Mouse (Mus musculus) heart, postnatal 0 days (tissue): Measurements from ENCODE around the gene Rgp1. TPM values are rescaled to one million over a fixed set of nuclear protein-coding genes. Genes with fewer than 3 reads are reported as not detected.

Experiments
- ATAC-seq: fragments of 200-750 bp; cut with Nextera tagmentation; 2 replicates; pipeline ENCODE4 v1.8.0; 2017; ENCODE audit warnings: low read depth, moderate number of reproducible peaks, moderate library complexity; ENCODE audit not compliant: insufficient read depth
- DNase-seq: peaks from one replicate; pipeline ENCODE4 v3.0.0-alpha.2; 2016; ENCODE audit warnings: low spot score
- H3K27ac ChIP-seq: fragments of 300-500 bp; sonication (generic); 2 replicates; pipeline ENCODE4 v1.5.1; 2014; ENCODE audit warnings: low read depth, mild to moderate bottlenecking
- H3K27me3 ChIP-seq: fragments of 300-500 bp; sonication (generic); 2 replicates; pipeline ENCODE4 v1.6.1; 2014; ENCODE audit warnings: low read length, mixed read lengths; ENCODE audit not compliant: control insufficient read depth, insufficient read depth
- H3K36me3 ChIP-seq: fragments of 300-500 bp; sonication (generic); replicated peaks from 2 replicates; pipeline ENCODE4 v1.6.1; 2014; ENCODE audit warnings: low read length, mixed read lengths; ENCODE audit not compliant: control insufficient read depth, insufficient read depth
- H3K4me1 ChIP-seq: fragments of 300-500 bp; sonication (generic); 2 replicates; pipeline ENCODE4 v1.6.1; 2014; ENCODE audit warnings: antibody characterized with exemption; ENCODE audit not compliant: control insufficient read depth, insufficient read depth
- H3K4me2 ChIP-seq: fragments of 300-500 bp; sonication (generic); 2 replicates; pipeline ENCODE4 v1.6.1; 2014; ENCODE audit warnings: low read depth, mild to moderate bottlenecking, low read length, moderate library complexity
- H3K4me3 ChIP-seq: fragments of 300-500 bp; sonication (generic); 2 replicates; pipeline ENCODE4 v1.5.1; 2014; ENCODE audit warnings: low read depth, low read length
- H3K9ac ChIP-seq: fragments of 300-500 bp; sonication (generic); replicated peaks from 2 replicates; pipeline ENCODE4 v1.6.1; 2014; ENCODE audit warnings: low read depth, low read length, mixed read lengths
- H3K9me3 ChIP-seq: fragments of 300-500 bp; sonication (generic); replicated peaks from 2 replicates; pipeline ENCODE4 v1.6.1; 2016; ENCODE audit warnings: low read length; ENCODE audit not compliant: control insufficient read depth
- CTCF ChIP-seq: IDR thresholded peaks from 2 replicates; pipeline ENCODE4 v1.5.1; 2016; ENCODE audit warnings: antibody characterized with exemption, control low read depth, low read depth
- EP300 ChIP-seq: IDR thresholded peaks from 2 replicates; pipeline ENCODE4 v1.6.1; 2016; ENCODE audit warnings: antibody characterized with exemption, low read depth
- WGBS: fragments of 180-500 bp; shearing (Covaris S2); extraction: QIAGEN DNeasy Blood & Tissue Kit; methylation state at CpG from one replicate; pipeline ENCODE4 v1.1.7; 2014; 5-methylcytosine and 5-hydroxymethylcytosine counted together
- polyA plus RNA-seq: library from polyadenylated mRNA; unstranded; fragments of >200 nt; fragmentation: Nextera tagmentation; extraction: Ambion mirVana; gene quantifications from 2 replicates; pipeline ENCODE4 v1.2.1, GENCODE M21; 2015
- total RNA-seq: library from RNA; depleted of rRNA; stranded (reverse); fragments of >200 nt; gene quantifications from 2 replicates; pipeline ENCODE4 v1.2.3, GENCODE M21; 2014; ENCODE audit warnings: low replicate concordance

Rgp1 gene
- total and polyA plus RNA-seq, 2 experiments from 2014 or later = 10.8 to 12.4 TPM

DNA sequence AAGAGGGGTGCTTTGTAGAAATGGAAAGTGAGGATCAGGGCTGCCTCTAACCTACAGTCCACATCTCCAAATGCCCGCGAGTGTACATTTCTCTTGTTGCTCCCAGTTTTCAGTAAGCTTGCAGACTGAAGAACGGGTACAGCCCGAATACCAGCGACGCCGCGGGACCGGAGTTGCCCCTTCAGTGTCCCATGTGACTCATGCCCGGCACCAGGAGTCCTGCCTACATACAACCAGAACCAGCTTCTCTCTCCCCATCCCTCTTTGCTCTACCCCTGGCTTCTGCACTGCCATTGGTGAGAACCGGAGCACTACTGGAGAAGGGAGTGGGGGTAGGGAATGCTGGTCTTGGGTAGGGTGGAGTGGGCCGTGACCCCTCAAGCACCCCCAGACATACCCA lies 2.9 kb downstream of the Rgp1 start:
- H3K27ac ChIP-seq = no peak overlapping the region
- TF ChIP-seq CTCF = no peak
- H3K4me3 ChIP-seq = no peak overlapping the region
- no peak overlapping the region for H3K4me2 ChIP-seq
- peaks cover 22% of the 10 kb centered on the region for H3K4me1 ChIP-seq
- no peak overlapping the region for H3K9ac ChIP-seq
- H3K9me3 ChIP-seq = no peaks in the 10 kb centered on the region
- no peak for DNase-seq
- WGBS = 88% methylated on average over 12 of the region's 12 CpGs
- H3K27me3 ChIP-seq = no peaks in the 10 kb centered on the region
- no peak for ATAC-seq
- peaks cover 42% of the 10 kb centered on the region for H3K36me3 ChIP-seq

DNA sequence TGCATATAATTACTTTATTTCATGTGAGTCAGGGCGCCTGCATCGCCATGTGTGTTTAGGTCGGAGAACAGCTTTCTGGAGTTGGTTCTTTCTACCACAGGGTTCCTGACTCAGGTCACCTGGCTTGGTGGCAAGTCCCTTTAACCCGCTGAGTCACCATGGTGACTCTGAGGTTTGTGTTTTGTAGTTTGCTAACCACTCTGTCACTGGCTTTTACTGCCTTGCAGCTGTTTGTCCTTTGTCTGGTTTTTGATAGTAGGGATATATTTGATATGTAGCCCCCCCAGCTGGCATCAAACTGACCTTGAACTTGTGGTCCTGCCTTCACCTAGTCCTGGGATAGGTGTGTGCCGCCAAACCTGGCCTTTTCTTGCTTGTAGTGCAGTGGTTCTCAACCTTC lies 3.7 kb downstream of the Rgp1 start:
- Histone ChIP-seq H3K27ac (no peak overlapping the region), H3K4me2 (no peak overlapping the region), H3K9me3 (no peaks in the 10 kb centered on the region), H3K36me3 (peaks cover 42% of the 10 kb centered on the region), H3K9ac (no peak overlapping the region), H3K27me3 (no peaks in the 10 kb centered on the region), H3K4me1 (peaks cover 17% of the 10 kb centered on the region), H3K4me3 (no peak overlapping the region)
- WGBS = 88% methylated on average over 5 of the region's 5 CpGs
- TF ChIP-seq CTCF (no peak), EP300 (no peak)
- DNase-seq (no peak), ATAC-seq (no peak)

DNA sequence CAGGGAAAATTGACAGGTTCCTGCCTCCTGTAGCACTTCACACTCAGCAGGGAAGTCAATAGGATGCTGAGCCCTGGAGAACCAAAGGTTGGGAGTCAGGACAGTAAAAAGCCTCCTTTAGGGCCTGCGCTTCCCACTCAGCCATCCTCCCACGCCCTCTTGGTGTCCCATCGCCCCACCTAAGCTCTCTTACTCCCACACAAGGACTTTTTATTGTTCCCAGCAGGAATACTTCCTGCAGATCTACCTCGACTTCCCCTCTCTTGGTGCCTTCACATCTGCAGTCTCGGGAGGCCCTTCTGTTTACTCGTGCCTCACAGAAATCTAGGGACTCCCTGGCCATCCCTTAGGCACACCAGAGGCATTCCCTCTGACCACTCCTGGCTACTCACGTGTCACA lies 4.9 kb downstream of the Rgp1 start:
- Histone ChIP-seq H3K4me2 (no peak overlapping the region), H3K4me3 (no peak overlapping the region), H3K4me1 (peaks cover 15% of the 10 kb centered on the region), H3K27ac (peak overlapping the region; percentile 57), H3K36me3 (peaks cover 42% of the 10 kb centered on the region), H3K9me3 (no peaks in the 10 kb centered on the region), H3K27me3 (no peaks in the 10 kb centered on the region), H3K9ac (no peak overlapping the region)
- no peak for TF ChIP-seq CTCF
- TF ChIP-seq EP300 = no peak
- ATAC-seq (no peak), DNase-seq (no peak)
- 52% methylated on average over 7 of the region's 7 CpGs for WGBS

DNA sequence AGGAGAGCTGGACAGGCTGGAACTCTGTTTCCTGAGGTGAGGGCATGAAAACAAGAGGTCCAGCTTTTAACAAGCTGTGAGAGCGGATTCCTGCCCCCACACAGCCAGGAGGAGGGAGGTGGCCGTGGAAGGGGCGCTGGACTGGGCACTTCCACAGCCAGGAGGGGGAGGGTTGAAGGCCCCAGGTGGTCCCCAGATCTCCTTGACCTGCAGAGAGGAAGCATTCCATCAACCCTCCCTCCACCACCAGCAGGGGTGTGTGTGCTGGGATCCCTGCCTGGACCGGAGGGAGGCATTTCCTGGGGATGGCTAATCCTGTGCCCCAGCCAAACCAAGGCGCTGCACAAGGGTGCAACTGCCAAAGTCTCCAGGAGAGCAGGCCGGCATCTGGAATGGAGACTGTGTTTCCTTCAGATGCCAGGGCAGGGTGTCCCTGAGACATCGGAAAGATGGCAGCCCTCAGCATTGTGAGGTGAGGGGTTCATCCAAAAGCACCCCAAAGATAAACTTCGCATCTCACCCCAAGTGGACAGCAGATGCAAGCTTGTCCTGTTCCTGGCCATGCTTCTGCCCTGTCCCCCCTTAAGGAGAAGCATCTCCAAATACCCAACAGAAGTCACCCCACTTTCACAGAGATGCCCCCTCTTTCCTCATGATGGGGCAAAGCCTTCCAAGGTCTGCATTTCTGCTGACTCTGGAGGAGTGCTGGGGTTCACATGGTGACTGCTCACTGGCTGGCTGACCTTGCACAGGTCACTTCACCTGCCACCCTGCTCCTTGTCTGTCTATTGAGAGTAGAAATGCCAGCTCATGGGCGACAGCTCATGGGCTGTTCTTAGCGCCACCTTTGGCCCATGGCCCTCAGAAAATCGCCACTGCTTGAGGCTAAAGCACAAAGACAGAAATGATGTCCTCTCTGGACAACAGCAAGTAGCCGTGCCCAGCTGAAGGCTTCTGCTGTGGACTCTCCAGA lies 6.2 kb downstream of the Rgp1 start, which contains the start of gene Msmp:
Gene Msmp (minus strand): TSS at position 51 of the 973 bp plus-strand sequence.
- no peak for DNase-seq
- Histone ChIP-seq H3K27ac (peak within 1 kb of the TSS; percentile 57), H3K36me3 (peaks cover 42% of the 10 kb centered on the region), H3K4me1 (peaks cover 9% of the 10 kb centered on the region), H3K9ac (no peak within 1 kb of the TSS), H3K27me3 (no peaks in the 10 kb centered on the region), H3K4me2 (no peak within 1 kb of the TSS), H3K9me3 (no peaks in the 10 kb centered on the region), H3K4me3 (no peak within 1 kb of the TSS)
- TF ChIP-seq EP300 = no peak
- peak; percentile 3; the same call in 1 of the 2 replicates for TF ChIP-seq CTCF
- ATAC-seq = no peak
- 54% methylated on average over 12 of the region's 12 CpGs for WGBS

DNA sequence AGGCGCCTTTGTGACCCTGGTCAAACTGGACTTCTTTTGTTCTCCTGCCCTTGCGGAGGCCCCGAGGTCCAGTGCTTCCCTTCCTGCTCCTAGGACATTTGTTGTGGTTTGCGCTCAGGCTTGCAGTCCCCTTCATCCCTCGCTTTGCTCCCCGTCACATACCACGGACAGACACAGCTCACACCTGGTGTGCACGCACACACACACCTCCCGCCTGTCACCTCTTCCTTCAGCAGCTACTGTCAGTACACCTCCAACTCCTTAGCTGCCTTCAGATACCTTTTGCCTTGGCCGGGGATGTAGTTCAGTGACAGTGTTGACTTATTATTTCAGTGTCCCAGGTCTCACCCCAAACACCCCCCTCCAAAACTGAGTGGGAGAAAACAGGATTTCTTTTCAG lies 7.2 kb downstream of the Rgp1 start:
- no peaks in the 10 kb centered on the region for H3K9me3 ChIP-seq
- no peak overlapping the region for H3K9ac ChIP-seq
- no peaks in the 10 kb centered on the region for H3K27me3 ChIP-seq
- DNase-seq (no peak), ATAC-seq (no peak)
- 47% methylated on average over 10 of the region's 10 CpGs for WGBS
- H3K4me1 ChIP-seq = peaks cover 7% of the 10 kb centered on the region; the same call in 1 of the 2 replicates
- H3K27ac ChIP-seq = peak overlapping the region; percentile 15; the same call in 1 of the 2 replicates
- H3K4me3 ChIP-seq = no peak overlapping the region
- H3K4me2 ChIP-seq = no peak overlapping the region
- H3K36me3 ChIP-seq = peaks cover 38% of the 10 kb centered on the region
- TF ChIP-seq CTCF (no peak), EP300 (no peak)
